Mouse (Mus musculus): ENCODE results near the gene Akr1c13. TPM values are rescaled to one million over a fixed set of nuclear protein-coding genes. Genes with fewer than 3 reads are reported as not detected.
"Not testable (repeated sequence)": the region's sequence is repeated elsewhere in the genome, so short reads cannot be mapped to it uniquely, and the experiment has no call there.

The Akr1c13 gene
- polyA plus RNA-seq, 2 experiments, result 17.9 to 36.6 TPM

GRCm38 (mm10) chr13:4211560-4212299 is 20.8 kb downstream of the Akr1c13 start:
- H3K4me3 ChIP-seq (ENCODE audit: insufficient read depth in 1 of 2, low read depth in 2 of 2, low read length in 2 of 2), result no peak overlapping the region
- no peaks in the 10 kb centered on the region for H3K9me3 ChIP-seq (ENCODE audit: control insufficient read depth, low read length)
- no peaks in the 10 kb centered on the region for H3K27me3 ChIP-seq (ENCODE audit: control insufficient read depth, insufficient read depth, low read length)
- no peak overlapping the region for H3K9ac ChIP-seq (replicated peaks)
- no peak overlapping the region for H3K4me2 ChIP-seq (ENCODE audit: low read depth)
- no peak for DNase-seq (ENCODE audit: low read depth in 3 of 3, low spot score in 3 of 3)
- H3K4me1 ChIP-seq (replicated peaks; ENCODE audit: control insufficient read depth in 2 of 2, insufficient read depth in 2 of 2, low read length in 1 of 2), result no peaks in the 10 kb centered on the region
- H3K36me3 ChIP-seq (replicated peaks; ENCODE audit: control insufficient read depth, insufficient read depth, low read depth), result no peaks in the 10 kb centered on the region
- TF ChIP-seq CTCF (IDR thresholded peaks at IDR 0.05; ENCODE audit: low read depth) (no peak), EP300 (IDR thresholded peaks at IDR 0.05; ENCODE audit: low read depth) (no peak)
- no peak for ATAC-seq (ENCODE audit: insufficient read depth)
- H3K27ac ChIP-seq, result no peak overlapping the region
- WGBS (ENCODE audit: insufficient replicate concordance), result 60% methylated on average over 20 of the region's 20 CpGs

GRCm38 (mm10) chr13:4212309-4212708 is 21.4 kb downstream of the Akr1c13 start:
- TF ChIP-seq EP300 (IDR thresholded peaks at IDR 0.05; ENCODE audit: low read depth) (no peak), CTCF (IDR thresholded peaks at IDR 0.05; ENCODE audit: low read depth) (no peak)
- H3K9me3 ChIP-seq (ENCODE audit: control insufficient read depth, low read length), result no peaks in the 10 kb centered on the region
- H3K9ac ChIP-seq (replicated peaks), result no peak overlapping the region
- H3K27me3 ChIP-seq (ENCODE audit: control insufficient read depth, insufficient read depth, low read length), result no peaks in the 10 kb centered on the region
- no peaks in the 10 kb centered on the region for H3K36me3 ChIP-seq (replicated peaks; ENCODE audit: control insufficient read depth, insufficient read depth, low read depth)
- no peak overlapping the region for H3K4me2 ChIP-seq (ENCODE audit: low read depth)
- ATAC-seq (ENCODE audit: insufficient read depth), result no peak
- DNase-seq (ENCODE audit: low read depth in 3 of 3, low spot score in 3 of 3), result no peak
- no peak overlapping the region for H3K4me3 ChIP-seq (ENCODE audit: insufficient read depth in 1 of 2, low read depth in 2 of 2, low read length in 2 of 2)
- 55% methylated on average over 3 of the region's 3 CpGs for WGBS (ENCODE audit: insufficient replicate concordance)
- no peaks in the 10 kb centered on the region for H3K4me1 ChIP-seq (replicated peaks; ENCODE audit: control insufficient read depth in 2 of 2, insufficient read depth in 2 of 2, low read length in 1 of 2)
- no peak overlapping the region for H3K27ac ChIP-seq

GRCm38 (mm10) chr13:4215496-4215895 is 24.5 kb downstream of the Akr1c13 start:
- H3K36me3 ChIP-seq (replicated peaks; ENCODE audit: control insufficient read depth, insufficient read depth, low read depth); H3K4me2 ChIP-seq (ENCODE audit: low read depth); H3K4me3 ChIP-seq (ENCODE audit: insufficient read depth in 1 of 2, low read depth in 2 of 2, low read length in 2 of 2); H3K4me1 ChIP-seq (replicated peaks; ENCODE audit: control insufficient read depth in 2 of 2, insufficient read depth in 2 of 2, low read length in 1 of 2); H3K27ac ChIP-seq; H3K9me3 ChIP-seq (ENCODE audit: control insufficient read depth, low read length); H3K27me3 ChIP-seq (ENCODE audit: control insufficient read depth, insufficient read depth, low read length); DNase-seq (ENCODE audit: low read depth in 3 of 3, low spot score in 3 of 3); H3K9ac ChIP-seq (replicated peaks); ATAC-seq (ENCODE audit: insufficient read depth): not testable (repeated sequence)
- WGBS (ENCODE audit: insufficient replicate concordance), result 67% methylated on average over 1 of the region's 1 CpGs

GRCm38 (mm10) chr13:4228441-4228840 is 37.5 kb downstream of the Akr1c13 start, which contains the start of gene Akr1c19:
Akr1c19 (plus strand) TSS chr13:4228700.
- no peak for DNase-seq (ENCODE audit: low read depth in 3 of 3, low spot score in 3 of 3)
- H3K36me3 ChIP-seq (replicated peaks; ENCODE audit: control insufficient read depth, insufficient read depth, low read depth), result no peaks in the 10 kb centered on the region
- H3K4me1 ChIP-seq (replicated peaks; ENCODE audit: control insufficient read depth in 2 of 2, insufficient read depth in 2 of 2, low read length in 1 of 2), result no peaks in the 10 kb centered on the region
- no peaks in the 10 kb centered on the region for H3K27me3 ChIP-seq (ENCODE audit: control insufficient read depth, insufficient read depth, low read length)
- H3K27ac ChIP-seq, result no peak within 1 kb of the TSS
- no peak within 1 kb of the TSS for H3K4me3 ChIP-seq (ENCODE audit: insufficient read depth in 1 of 2, low read depth in 2 of 2, low read length in 2 of 2)
- 50% methylated on average over 1 of the region's 1 CpGs for WGBS (ENCODE audit: insufficient replicate concordance)
- TF ChIP-seq EP300 (IDR thresholded peaks at IDR 0.05; ENCODE audit: low read depth), result no peak
- no peak for TF ChIP-seq CTCF (IDR thresholded peaks at IDR 0.05; ENCODE audit: low read depth)
- H3K9ac ChIP-seq (replicated peaks), result no peak within 1 kb of the TSS
- no peak for ATAC-seq (ENCODE audit: insufficient read depth)
- H3K9me3 ChIP-seq (ENCODE audit: control insufficient read depth, low read length), result no peaks in the 10 kb centered on the region
- H3K4me2 ChIP-seq (ENCODE audit: low read depth), result no peak within 1 kb of the TSS

DNA sequence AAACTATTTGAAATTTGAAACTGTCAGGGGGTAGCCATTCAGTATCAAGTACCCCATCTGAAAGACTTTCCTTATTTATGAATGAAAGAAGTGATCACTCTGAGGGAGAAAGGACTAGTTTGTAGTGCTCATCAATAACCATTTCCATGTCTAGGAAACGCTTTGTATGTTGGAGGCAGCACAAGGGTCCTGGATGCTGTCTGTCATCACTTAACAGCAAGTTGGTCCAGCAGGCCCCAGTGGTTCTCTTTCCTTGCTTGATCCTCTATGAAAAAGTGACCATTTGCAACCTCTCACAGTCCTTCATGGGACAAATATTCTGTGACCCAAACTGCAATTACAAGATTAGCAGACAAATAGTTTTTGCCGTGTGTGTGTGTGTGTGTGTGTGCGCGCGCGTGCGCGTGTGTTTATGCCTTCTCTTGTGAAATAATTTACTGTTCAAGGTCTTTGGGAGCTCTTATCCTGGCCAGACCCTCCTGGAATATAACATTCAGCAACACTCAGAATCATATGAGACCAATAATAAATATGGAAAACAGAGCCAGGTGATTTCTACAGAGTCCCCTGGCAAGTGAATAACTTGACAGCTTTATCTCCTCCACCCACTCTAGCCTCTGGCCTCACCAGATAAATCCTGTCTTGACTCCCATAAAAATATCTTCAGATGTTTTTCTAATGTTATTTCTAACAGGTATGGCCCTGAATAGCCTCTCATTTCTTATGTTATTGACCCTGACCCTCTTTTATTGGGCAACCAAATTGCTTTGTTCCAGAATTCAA is 40.1 kb downstream of the Akr1c13 start:
- H3K36me3 ChIP-seq (replicated peaks; ENCODE audit: control insufficient read depth, insufficient read depth, low read depth), result no peaks in the 10 kb centered on the region
- H3K9ac ChIP-seq (replicated peaks), result no peak overlapping the region
- ATAC-seq (ENCODE audit: insufficient read depth) (no peak), DNase-seq (ENCODE audit: low read depth in 3 of 3, low spot score in 3 of 3) (no peak)
- no peaks in the 10 kb centered on the region for H3K9me3 ChIP-seq (ENCODE audit: control insufficient read depth, low read length)
- TF ChIP-seq CTCF (IDR thresholded peaks at IDR 0.05; ENCODE audit: low read depth) (no peak), EP300 (IDR thresholded peaks at IDR 0.05; ENCODE audit: low read depth) (no peak)
- 78% methylated on average over 8 of the region's 8 CpGs for WGBS (ENCODE audit: insufficient replicate concordance)
- no peaks in the 10 kb centered on the region for H3K27me3 ChIP-seq (ENCODE audit: control insufficient read depth, insufficient read depth, low read length)
- no peaks in the 10 kb centered on the region for H3K4me1 ChIP-seq (replicated peaks; ENCODE audit: control insufficient read depth in 2 of 2, insufficient read depth in 2 of 2, low read length in 1 of 2)
- no peak overlapping the region for H3K4me2 ChIP-seq (ENCODE audit: low read depth)
- no peak overlapping the region for H3K4me3 ChIP-seq (ENCODE audit: insufficient read depth in 1 of 2, low read depth in 2 of 2, low read length in 2 of 2)
- no peak overlapping the region for H3K27ac ChIP-seq
